Mouse (Mus musculus): Measurements from ENCODE around the gene Wsb1. TPM values are rescaled to one million over a fixed set of nuclear protein-coding genes. Genes with fewer than 3 reads are reported as not detected.
A peak's percentile ranks its signal among the peaks of the same experiment; 100 is the strongest.

The Wsb1 gene
- polyA plus RNA-seq, 1 experiment from 2014 or later = 265 TPM

DNA sequence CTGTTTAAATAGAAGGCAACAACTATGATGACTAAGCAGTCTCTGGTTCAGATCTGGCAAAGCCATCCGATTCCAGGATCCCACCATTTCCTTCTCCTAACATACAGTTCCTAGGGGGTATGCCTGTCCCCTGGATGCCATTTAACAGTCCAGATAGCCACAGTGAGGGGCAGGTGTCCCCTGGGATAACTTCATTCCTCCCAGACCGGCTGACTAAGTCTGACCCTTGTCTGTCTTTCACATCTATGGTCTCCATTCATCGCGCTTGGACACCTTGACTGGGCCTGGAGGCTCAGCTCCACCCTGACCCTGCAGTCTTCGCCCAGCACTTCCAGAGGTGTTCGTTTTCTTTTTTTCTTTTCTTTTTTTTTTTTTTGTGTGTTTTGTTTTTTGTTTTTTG lies 31.8 kb downstream of the Wsb1 start:
- Histone ChIP-seq H3K4me3 (replicated peaks; ENCODE audit: low read depth, low read length) (no peak overlapping the region), H3K4me1 (replicated peaks; ENCODE audit: insufficient read depth, low read length) (0 out of 2 replicates have a peak, but pooled peaks cover 3% of the 10 kb centered on the region), H3K4me2 (ENCODE audit: low read length) (no peak overlapping the region), H3K36me3 (ENCODE audit: insufficient read depth, low read length) (no peaks in the 10 kb centered on the region), H3K9ac (ENCODE audit: low read depth, low read length) (no peak overlapping the region), H3K27ac (no peak overlapping the region), H3K27me3 (ENCODE audit: insufficient read depth, low read length) (no peaks in the 10 kb centered on the region), H3K9me3 (replicated peaks; ENCODE audit: low read length) (no peaks in the 10 kb centered on the region)
- WGBS = 81% methylated on average over 6 of the region's 6 CpGs
- no peak for TF ChIP-seq CTCF (IDR thresholded peaks at IDR 0.05; ENCODE audit: low read depth)
- DNase-seq (ENCODE audit: low spot score) = no peak
- ATAC-seq (replicated peaks; ENCODE audit: low FRiP score, low read depth) = no peak

DNA sequence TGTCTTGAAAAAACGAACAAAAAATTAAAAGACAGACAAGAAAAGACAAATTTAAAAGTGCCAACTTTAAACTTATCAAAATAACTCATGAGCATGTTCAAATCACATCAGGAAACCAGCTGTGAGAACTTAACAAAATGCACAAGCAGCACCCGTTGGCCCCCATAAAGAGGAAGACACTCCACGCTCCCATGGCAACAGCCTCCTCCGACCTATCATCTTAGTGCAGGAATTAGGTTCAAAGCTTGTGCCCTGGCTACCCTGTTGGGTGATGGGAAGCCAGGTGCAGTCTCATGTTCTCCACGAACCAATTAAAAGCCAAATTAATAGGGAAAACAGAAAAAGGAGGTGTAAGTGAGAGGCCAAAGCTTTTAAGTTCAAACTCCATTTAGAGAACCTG lies 32.8 kb downstream of the Wsb1 start:
- no peak overlapping the region for H3K4me2 ChIP-seq (ENCODE audit: low read length)
- WGBS = 52% methylated on average over 5 of the region's 5 CpGs
- TF ChIP-seq CTCF (IDR thresholded peaks at IDR 0.05; ENCODE audit: low read depth) = no peak
- no peaks in the 10 kb centered on the region for H3K36me3 ChIP-seq (ENCODE audit: insufficient read depth, low read length)
- no peaks in the 10 kb centered on the region for H3K9me3 ChIP-seq (replicated peaks; ENCODE audit: low read length)
- H3K27me3 ChIP-seq (ENCODE audit: insufficient read depth, low read length) = no peaks in the 10 kb centered on the region
- no peak overlapping the region for H3K4me3 ChIP-seq (replicated peaks; ENCODE audit: low read depth, low read length)
- DNase-seq (ENCODE audit: low spot score) (no peak), ATAC-seq (replicated peaks; ENCODE audit: low FRiP score, low read depth) (no peak)
- H3K9ac ChIP-seq (ENCODE audit: low read depth, low read length) = no peak overlapping the region
- no peak overlapping the region for H3K27ac ChIP-seq
- H3K4me1 ChIP-seq (replicated peaks; ENCODE audit: insufficient read depth, low read length) = 0 out of 2 replicates have a peak, but pooled peaks cover 3% of the 10 kb centered on the region

DNA sequence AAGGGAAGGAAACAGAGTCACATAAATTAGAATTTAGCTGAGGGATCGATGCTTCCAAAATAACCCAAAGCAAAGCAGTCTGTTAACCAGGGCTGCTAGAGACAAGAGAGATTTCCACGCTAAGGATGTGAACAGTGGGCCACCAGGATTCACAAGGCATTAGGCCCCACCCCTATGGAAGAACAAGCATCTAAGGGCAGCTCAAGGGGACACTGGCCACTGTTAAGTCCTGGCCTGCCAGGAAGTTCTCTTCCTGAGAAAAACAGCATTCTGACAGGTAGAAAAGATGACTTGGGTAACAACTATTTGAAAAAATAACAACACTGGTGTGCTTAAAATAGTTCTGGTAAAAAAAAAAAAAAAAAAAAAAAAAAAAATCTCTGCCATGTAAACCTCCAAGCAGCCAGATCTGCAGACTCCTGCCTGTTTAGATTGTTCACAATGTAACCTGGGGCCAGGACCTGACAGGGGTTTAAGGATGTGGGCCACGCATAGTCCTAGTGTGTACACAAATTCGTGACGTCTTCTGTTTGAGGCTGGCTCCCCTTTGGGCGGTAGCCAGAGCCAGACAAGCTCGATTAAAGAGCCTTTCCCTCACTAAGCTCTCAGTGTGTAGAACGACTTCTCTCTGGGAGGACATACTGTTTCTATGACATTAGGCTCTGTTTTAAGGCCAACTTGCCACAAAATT lies 35.4 kb downstream of the Wsb1 start:
- DNase-seq (ENCODE audit: low spot score) (peak; percentile 53), ATAC-seq (replicated peaks; ENCODE audit: low FRiP score, low read depth) (no peak)
- H3K27ac ChIP-seq = peak overlapping the region; percentile 58
- H3K9ac ChIP-seq (ENCODE audit: low read depth, low read length) = no peak overlapping the region
- no peak overlapping the region for H3K4me2 ChIP-seq (ENCODE audit: low read length)
- 51% methylated on average over 8 of the region's 8 CpGs for WGBS
- no peaks in the 10 kb centered on the region for H3K4me1 ChIP-seq (replicated peaks; ENCODE audit: insufficient read depth, low read length)
- no peaks in the 10 kb centered on the region for H3K9me3 ChIP-seq (replicated peaks; ENCODE audit: low read length)
- no peak overlapping the region for H3K4me3 ChIP-seq (replicated peaks; ENCODE audit: low read depth, low read length)
- TF ChIP-seq CTCF (IDR thresholded peaks at IDR 0.05; ENCODE audit: low read depth) = no peak
- H3K27me3 ChIP-seq (ENCODE audit: insufficient read depth, low read length) = no peaks in the 10 kb centered on the region
- no peaks in the 10 kb centered on the region for H3K36me3 ChIP-seq (ENCODE audit: insufficient read depth, low read length)

DNA sequence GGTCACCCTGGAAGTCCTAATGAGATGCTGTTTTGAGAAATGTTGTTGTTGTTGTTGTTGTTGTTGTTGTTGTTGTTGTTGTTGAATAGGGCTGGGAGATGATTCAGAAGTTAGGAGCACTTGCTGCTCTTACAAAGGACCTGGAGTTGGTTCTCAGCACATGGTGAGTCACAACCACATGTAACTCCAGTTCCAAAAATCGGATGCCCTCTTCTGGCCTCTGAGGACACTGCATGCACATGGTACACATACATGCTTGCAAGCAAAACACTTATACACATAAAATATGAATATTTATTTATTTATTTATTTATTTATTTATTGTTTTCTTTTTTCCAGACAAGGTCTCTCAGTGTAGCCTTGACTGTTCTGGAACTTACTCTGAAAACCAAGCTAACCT lies 36.4 kb downstream of the Wsb1 start:
- no peak overlapping the region for H3K9ac ChIP-seq (ENCODE audit: low read depth, low read length)
- no peaks in the 10 kb centered on the region for H3K36me3 ChIP-seq (ENCODE audit: insufficient read depth, low read length)
- DNase-seq (ENCODE audit: low spot score) = no peak
- WGBS = 91% methylated on average over 1 of the region's 1 CpGs
- TF ChIP-seq CTCF (IDR thresholded peaks at IDR 0.05; ENCODE audit: low read depth) = peak; percentile 23; the same call in 1 of the 2 replicates
- H3K4me3 ChIP-seq (replicated peaks; ENCODE audit: low read depth, low read length) = no peak overlapping the region
- H3K27me3 ChIP-seq (ENCODE audit: insufficient read depth, low read length) = no peaks in the 10 kb centered on the region
- H3K4me1 ChIP-seq (replicated peaks; ENCODE audit: insufficient read depth, low read length) = no peaks in the 10 kb centered on the region
- ATAC-seq (replicated peaks; ENCODE audit: low FRiP score, low read depth) = no peak
- no peaks in the 10 kb centered on the region for H3K9me3 ChIP-seq (replicated peaks; ENCODE audit: low read length)
- H3K4me2 ChIP-seq (ENCODE audit: low read length) = no peak overlapping the region
- H3K27ac ChIP-seq = no peak overlapping the region

DNA sequence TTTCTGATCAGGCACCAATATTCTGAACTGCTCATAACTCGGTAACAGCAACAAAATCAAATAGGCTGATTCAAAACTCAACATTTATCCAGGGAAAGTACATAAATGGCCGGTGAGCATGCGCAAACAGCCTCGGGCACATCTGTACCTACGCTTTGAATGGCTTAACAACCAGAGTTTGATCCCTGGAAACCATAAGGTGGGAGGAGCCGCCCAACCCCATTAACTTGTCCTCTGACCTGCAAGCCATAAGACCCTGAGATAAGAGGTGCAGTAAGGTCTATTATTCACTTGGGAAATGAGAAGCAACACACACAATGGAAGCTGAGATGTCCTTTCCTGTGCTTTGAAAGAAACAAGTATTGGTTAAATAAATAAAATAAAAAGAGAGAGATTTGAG lies 37.3 kb downstream of the Wsb1 start:
- DNase-seq (ENCODE audit: low spot score) (no peak), ATAC-seq (replicated peaks; ENCODE audit: low FRiP score, low read depth) (no peak)
- H3K27me3 ChIP-seq (ENCODE audit: insufficient read depth, low read length) = no peaks in the 10 kb centered on the region
- TF ChIP-seq CTCF (IDR thresholded peaks at IDR 0.05; ENCODE audit: low read depth) = no peak
- 51% methylated on average over 6 of the region's 6 CpGs for WGBS
- H3K9ac ChIP-seq (ENCODE audit: low read depth, low read length) = no peak overlapping the region
- no peaks in the 10 kb centered on the region for H3K4me1 ChIP-seq (replicated peaks; ENCODE audit: insufficient read depth, low read length)
- no peaks in the 10 kb centered on the region for H3K9me3 ChIP-seq (replicated peaks; ENCODE audit: low read length)
- H3K4me2 ChIP-seq (ENCODE audit: low read length) = no peak overlapping the region
- no peak overlapping the region for H3K4me3 ChIP-seq (replicated peaks; ENCODE audit: low read depth, low read length)
- H3K27ac ChIP-seq = no peak overlapping the region
- H3K36me3 ChIP-seq (ENCODE audit: insufficient read depth, low read length) = no peaks in the 10 kb centered on the region

DNA sequence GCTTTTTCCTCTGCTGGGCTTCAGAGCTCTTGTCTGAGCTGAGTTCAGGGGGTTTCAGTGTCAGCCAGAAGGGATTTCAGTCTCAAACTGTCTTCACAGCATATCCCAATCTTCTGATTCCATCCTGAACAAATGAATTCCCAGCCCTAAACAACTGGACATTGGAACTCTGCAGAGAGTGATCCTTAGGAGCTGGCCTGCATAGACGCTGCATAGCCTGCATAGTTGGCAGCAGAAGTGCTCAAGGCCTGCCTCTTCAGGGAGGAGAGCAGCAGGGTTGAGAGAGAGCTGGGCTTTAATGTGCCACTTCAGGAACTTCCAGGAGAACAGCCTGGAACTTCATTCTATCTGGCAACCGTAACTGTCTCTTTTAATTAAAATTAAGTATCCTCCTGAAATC lies 38.9 kb downstream of the Wsb1 start:
- no peak overlapping the region for H3K27ac ChIP-seq
- DNase-seq (ENCODE audit: low spot score) = peak; percentile 24
- H3K9ac ChIP-seq (ENCODE audit: low read depth, low read length) = no peak overlapping the region

DNA sequence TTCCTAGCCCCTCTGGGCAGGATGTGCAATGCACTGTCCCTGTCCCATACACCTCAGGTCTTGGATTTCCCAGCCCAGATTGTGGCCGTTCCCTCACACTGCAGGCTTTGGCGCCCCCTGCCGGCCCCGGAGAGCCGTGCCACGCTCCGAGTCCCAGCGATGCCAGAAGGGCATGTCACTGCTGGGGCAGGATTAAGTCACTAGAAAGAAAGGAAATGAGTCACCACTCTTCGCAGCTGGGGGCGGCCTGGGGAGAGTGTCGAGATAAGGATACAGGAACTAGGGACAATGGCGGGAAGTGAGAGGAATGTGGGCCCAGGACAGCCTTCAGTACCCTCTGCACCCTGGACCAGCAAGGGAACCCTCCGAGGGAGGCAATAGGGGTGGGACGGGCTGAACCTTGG lies 40.5 kb downstream of the Wsb1 start:
- Histone ChIP-seq H3K36me3 (ENCODE audit: insufficient read depth, low read length) (no peaks in the 10 kb centered on the region), H3K4me3 (replicated peaks; ENCODE audit: low read depth, low read length) (no peak overlapping the region), H3K27ac (peak overlapping the region; percentile 60; the same call in 1 of the 2 replicates), H3K9ac (ENCODE audit: low read depth, low read length) (no peak overlapping the region), H3K27me3 (ENCODE audit: insufficient read depth, low read length) (no peaks in the 10 kb centered on the region), H3K4me1 (replicated peaks; ENCODE audit: insufficient read depth, low read length) (no peaks in the 10 kb centered on the region), H3K9me3 (replicated peaks; ENCODE audit: low read length) (no peaks in the 10 kb centered on the region), H3K4me2 (ENCODE audit: low read length) (no peak overlapping the region)
- DNase-seq (ENCODE audit: low spot score) = peak; percentile 95
- peak; percentile 100 for TF ChIP-seq CTCF (IDR thresholded peaks at IDR 0.05; ENCODE audit: low read depth)
- ATAC-seq (replicated peaks; ENCODE audit: low FRiP score, low read depth) = peak; percentile 87
- 8% methylated on average over 14 of the region's 14 CpGs for WGBS

More for the DNA sequence above, 38.9 kb downstream of the Wsb1 start:
- ATAC-seq (replicated peaks; ENCODE audit: low FRiP score, low read depth) = no peak
- Histone ChIP-seq H3K9me3 (replicated peaks; ENCODE audit: low read length) (no peaks in the 10 kb centered on the region), H3K4me2 (ENCODE audit: low read length) (no peak overlapping the region), H3K4me3 (replicated peaks; ENCODE audit: low read depth, low read length) (no peak overlapping the region), H3K36me3 (ENCODE audit: insufficient read depth, low read length) (no peaks in the 10 kb centered on the region), H3K27me3 (ENCODE audit: insufficient read depth, low read length) (no peaks in the 10 kb centered on the region), H3K4me1 (replicated peaks; ENCODE audit: insufficient read depth, low read length) (no peaks in the 10 kb centered on the region)
- no peak for TF ChIP-seq CTCF (IDR thresholded peaks at IDR 0.05; ENCODE audit: low read depth)
- 53% methylated on average over 2 of the region's 2 CpGs for WGBS

Data from kidney, postnatal 0 days (tissue).